Mouse (Mus musculus) c-Kit-positive CD71-positive TER-119-positive erythroid progenitor cells, embryonic 14.5 days (primary cell): ENCODE measurements at regions not wholly inside any gene's neighbourhood (a gene's known extent, or its start where the extent isn't known, plus 50 kb on each side); places are given as distances from the start of the nearest gene placed in this dataset.

ENCODE experiments used
- DNase-seq: peaks from one replicate; pipeline ENCODE4 v3.0.0-alpha.2; 2013; ENCODE audit warnings: low spot score

GRCm38 (mm10) chr2:80717979-80718378, 100.9 kb downstream of the Nup35 start:
- no peak for DNase-seq

GRCm38 (mm10) chr2:80724085-80724484, 107.0 kb downstream of the Nup35 start:
- DNase-seq = no peak

- DNase-seq = no peak
Observed at GRCm38 (mm10) chr2:80731324-80731723, 114.3 kb downstream of the Nup35 start.

- DNase-seq = no peak
Observed at GRCm38 (mm10) chr2:80746737-80747136, 129.7 kb downstream of the Nup35 start.

- DNase-seq = peak; percentile 5
Observed at GRCm38 (mm10) chr2:80762013-80762612, 145.1 kb downstream of the Nup35 start.

- no peak for DNase-seq
Observed at GRCm38 (mm10) chr2:80771176-80771575, 154.1 kb downstream of the Nup35 start.

GRCm38 (mm10) chr2:80772455-80772854, 155.4 kb downstream of the Nup35 start:
- no peak for DNase-seq

GRCm38 (mm10) chr2:80786370-80786769, 169.3 kb downstream of the Nup35 start:
- no peak for DNase-seq

GRCm38 (mm10) chr2:80793345-80794147, 176.5 kb downstream of the Nup35 start:
- no peak for DNase-seq

- no peak for DNase-seq
Observed at GRCm38 (mm10) chr2:80794148-80794507, 177.1 kb downstream of the Nup35 start.

GRCm38 (mm10) chr2:80819268-80819667, 202.2 kb downstream of the Nup35 start:
- DNase-seq = no peak

- DNase-seq = no peak
Observed at GRCm38 (mm10) chr2:80851056-80851455, 234.0 kb downstream of the Nup35 start.

- no peak for DNase-seq
Observed at GRCm38 (mm10) chr2:80855214-80855613, 238.2 kb downstream of the Nup35 start.

GRCm38 (mm10) chr2:80870046-80870445, 253.0 kb downstream of the Nup35 start:
- DNase-seq = no peak

- DNase-seq = no peak
Observed at GRCm38 (mm10) chr2:80870458-80870857, 253.4 kb downstream of the Nup35 start.

GRCm38 (mm10) chr2:80871356-80871755, 254.3 kb downstream of the Nup35 start:
- no peak for DNase-seq

- no peak for DNase-seq
Observed at GRCm38 (mm10) chr2:80878437-80878836, 261.4 kb downstream of the Nup35 start.

GRCm38 (mm10) chr2:80884231-80884630, 267.2 kb downstream of the Nup35 start:
- no peak for DNase-seq

- DNase-seq = no peak
Observed at GRCm38 (mm10) chr2:80902050-80902449, 285.0 kb downstream of the Nup35 start.

- no peak for DNase-seq
Observed at GRCm38 (mm10) chr2:80913478-80913877, 296.4 kb downstream of the Nup35 start.

GRCm38 (mm10) chr2:80945521-80945920, 328.5 kb downstream of the Nup35 start:
- no peak for DNase-seq

- DNase-seq = no peak
Observed at GRCm38 (mm10) chr2:80966766-80967165, 349.7 kb downstream of the Nup35 start.

- no peak for DNase-seq
Observed at GRCm38 (mm10) chr2:80967260-80967659, 350.2 kb downstream of the Nup35 start.

- no peak for DNase-seq
Observed at GRCm38 (mm10) chr2:80969354-80969753, 352.3 kb downstream of the Nup35 start.
